8 mouse cellular contexts compared by ENCODE assay signal in the genomic region with DNA sequence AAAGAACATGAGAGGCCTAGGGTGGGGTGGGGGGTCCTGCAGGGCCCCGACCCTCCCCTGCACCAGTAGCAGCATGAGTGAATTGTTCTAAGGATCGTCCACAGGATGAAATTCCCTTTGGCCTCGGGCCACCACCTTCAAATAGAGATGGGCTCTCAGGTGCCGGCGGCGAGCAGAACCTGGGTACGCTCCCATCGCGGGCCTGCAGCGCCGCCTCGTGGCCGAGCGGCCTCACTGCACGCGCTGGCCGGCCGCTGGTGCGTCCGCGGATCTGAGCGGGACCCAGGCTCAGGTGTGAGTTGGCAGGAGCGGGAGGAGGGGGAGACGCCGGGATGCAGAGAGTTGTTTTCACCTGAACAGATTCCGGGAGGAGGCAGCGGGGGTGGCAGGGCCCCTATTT. TPM values are rescaled to one million over a fixed set of nuclear protein-coding genes. Genes with fewer than 3 reads are reported as not detected.
DNase-seq lines count a peak whose midpoint lies in the region; ATAC-seq and TF ChIP-seq lines count a peak whose summit lies in the region.

No protein-coding gene starts in this region.

- peaks cover 2 to 3% of the 10 kb centered on the region in 2 experiments; a peak in 2 of 4 replicates for H3K4me1 ChIP-seq in ES-E14 (ENCODE audit: control insufficient read depth in 2 of 2, insufficient read depth in 2 of 2, low read length in 2 of 2, poor library complexity in 1 of 2)
- peaks cover 11% of the 10 kb centered on the region; the same call in 1 of the 2 replicates for H3K4me1 ChIP-seq in lung, embryonic 15.5 days

- H3K9me3 ChIP-seq in ES-E14 (ENCODE audit: control insufficient read depth, insufficient read depth, low read depth, low read length): no peaks in the 10 kb centered on the region
- H3K9me3 ChIP-seq in lung, embryonic 15.5 days: no peaks in the 10 kb centered on the region

- DNase-seq in 3T3-L1 (ENCODE audit: low read depth, low spot score) (peak; percentile 35), ES-E14 (ENCODE audit: low read depth, low spot score) (no peak)
- DNase-seq in cerebellum, postnatal 10 days: peak; percentile 88 to 92
- DNase-seq in gastrocnemius, postnatal 10 days: peak; percentile 70
- DNase-seq in kidney, postnatal 10 days: peak; percentile 72
- DNase-seq in retina, embryonic 14.5 days (ENCODE audit: low spot score): peak; percentile 83
- DNase-seq in Muller cell, postnatal 12 days (ENCODE audit: inconsistent ontology term): no peak

- H3K4me3 ChIP-seq in ES-E14 (ENCODE audit: insufficient read depth in 1 of 2, low read depth in 1 of 2, low read length in 2 of 2, poor library complexity in 1 of 2, severe bottlenecking in 1 of 2): peak overlapping the region; percentile 23 to 29; a peak in 1 of 4 replicates
- H3K4me3 ChIP-seq in lung, embryonic 15.5 days: no peak overlapping the region

- under 1% methylated on average over 27 of the region's 27 CpGs for WGBS in lung, embryonic 15.5 days

- H3K27ac ChIP-seq in ES-E14 (ENCODE audit: insufficient read depth, low read depth, low read length, poor library complexity, severe bottlenecking): no peak overlapping the region
- H3K27ac ChIP-seq in lung, embryonic 15.5 days: no peak overlapping the region

- in situ Hi-C loops in ES-E14 (cut with MboI; ENCODE audit: low sequenced_read_pairs in 2 of 2, unreplicated experiment in 2 of 2): loop anchor here in 1 of 2 experiments (25.0 kb wide), 1 partner anchor 333 kb away; no protein-coding TSS in a partner anchor

- no peaks in the 10 kb centered on the region for H3K36me3 ChIP-seq in ES-E14 (ENCODE audit: control insufficient read depth, insufficient read depth, low read length, poor library complexity, severe bottlenecking)
- H3K36me3 ChIP-seq in lung, embryonic 15.5 days: no peaks in the 10 kb centered on the region

- no peak for ATAC-seq in lung, embryonic 15.5 days (ENCODE audit: borderline replicate concordance, extremely low read depth, low FRiP score, low TSS enrichment)

- H3K27me3 ChIP-seq in lung, embryonic 15.5 days: peaks cover 67% of the 10 kb centered on the region

- 0 out of 2 replicates have a peak overlapping the region, but pooled peaks have one; percentile 7 for H3K4me2 ChIP-seq in lung, embryonic 15.5 days

- no peak overlapping the region for H3K9ac ChIP-seq in ES-E14 (ENCODE audit: insufficient read depth, low read depth, low read length, poor library complexity, severe bottlenecking)
- no peak overlapping the region for H3K9ac ChIP-seq in lung, embryonic 15.5 days

TF ChIP-seq in ES-E14, 5 proteins besides CTCF, POLR2A, EP300 and RAD21:
- TF ChIP-seq ZC3H11A (IDR thresholded peaks at IDR 0.05; ENCODE audit: borderline replicate concordance, low read depth, low read length) (peak; percentile 94), MAFK (IDR thresholded peaks at IDR 0.05; ENCODE audit: insufficient read depth, low read depth, low read length) (no peak), ZNF384 (IDR thresholded peaks at IDR 0.05; ENCODE audit: low read depth, low read length) (no peak), HCFC1 (IDR thresholded peaks at IDR 0.05; ENCODE audit: borderline replicate concordance, insufficient read depth, low read length) (no peak), CHD2 (IDR thresholded peaks at IDR 0.05; ENCODE audit: low read depth, low read length) (no peak)
TF ChIP-seq in ES-E14: peak in this region for 1.

RNA-seq across cellular contexts. Expression of a gene that starts 0.6 kb away (rescaled TPM):
- 0.49 and 0.74 TPM in 2 replicates for total RNA-seq in ES-E14 (2012; rRNA removed)
- under 1 TPM; 0.16 to 0.32 TPM for total RNA-seq in gastrocnemius, postnatal 10 days (2021)
- polyA plus RNA-seq in lung, embryonic 15.5 days (2015; fragmentation: Nextera tagmentation; extraction: Ambion mirVana): 0.06 and 0.07 TPM in 2 replicates

RNA-seq across cellular contexts. Expression of a gene that starts 35.7 kb away (rescaled TPM):
- 142 and 175 TPM in 2 replicates for total RNA-seq in ES-E14 (2012; rRNA removed)
- total RNA-seq in gastrocnemius, postnatal 10 days (2021): 10 to 100 TPM; 24.9 to 27.0 TPM
- 238 and 240 TPM in 2 replicates for polyA plus RNA-seq in lung, embryonic 15.5 days (2015; fragmentation: Nextera tagmentation; extraction: Ambion mirVana)

RNA-seq across cellular contexts. Expression of a gene that starts 45.0 kb away (rescaled TPM):
- 6.8 and 9.2 TPM in 2 replicates for total RNA-seq in ES-E14 (2012; rRNA removed)
- total RNA-seq in gastrocnemius, postnatal 10 days (2021): 1 to 10 TPM; 3.5 to 4.7 TPM
- 20.1 and 21.4 TPM in 2 replicates for polyA plus RNA-seq in lung, embryonic 15.5 days (2015; fragmentation: Nextera tagmentation; extraction: Ambion mirVana)

Comparison
In these comparisons a context has a peak if more than half of its experiments do, and no peak if none do; other contexts are left out.
1. DNase-seq: peak in 3T3-L1 (single experiment), cerebellum, postnatal 10 days (2 of 2), gastrocnemius, postnatal 10 days (single experiment), kidney, postnatal 10 days (single experiment) and retina, embryonic 14.5 days (single experiment); none in ES-E14 (single experiment) and Muller cell, postnatal 12 days (single experiment).